Mouse (Mus musculus) neutrophil, adult 5-6 weeks (primary cell): ENCODE data around the gene Syt16. TPM values are rescaled to one million over a fixed set of nuclear protein-coding genes. Genes with fewer than 3 reads are reported as not detected.

Experiments used
- ATAC-seq: fragments of 151-379, 151-347 bp; 2 replicates; pipeline ENCODE4 v1.8.0; 2017; ENCODE audit warnings: mild to moderate bottlenecking, moderate TSS enrichment; ENCODE audit not compliant: insufficient number of reproducible peaks, poor library complexity, low FRiP score, severe bottlenecking; ENCODE audit errors: extremely low read depth
- total RNA-seq: library from RNA; stranded (forward); fragments of 200-1000 nt; gene quantifications from 2 replicates; pipeline ENCODE4 v1.2.3, GENCODE M21; 2017

Syt16 gene
- total RNA-seq = not detected in 2 replicates

DNA sequence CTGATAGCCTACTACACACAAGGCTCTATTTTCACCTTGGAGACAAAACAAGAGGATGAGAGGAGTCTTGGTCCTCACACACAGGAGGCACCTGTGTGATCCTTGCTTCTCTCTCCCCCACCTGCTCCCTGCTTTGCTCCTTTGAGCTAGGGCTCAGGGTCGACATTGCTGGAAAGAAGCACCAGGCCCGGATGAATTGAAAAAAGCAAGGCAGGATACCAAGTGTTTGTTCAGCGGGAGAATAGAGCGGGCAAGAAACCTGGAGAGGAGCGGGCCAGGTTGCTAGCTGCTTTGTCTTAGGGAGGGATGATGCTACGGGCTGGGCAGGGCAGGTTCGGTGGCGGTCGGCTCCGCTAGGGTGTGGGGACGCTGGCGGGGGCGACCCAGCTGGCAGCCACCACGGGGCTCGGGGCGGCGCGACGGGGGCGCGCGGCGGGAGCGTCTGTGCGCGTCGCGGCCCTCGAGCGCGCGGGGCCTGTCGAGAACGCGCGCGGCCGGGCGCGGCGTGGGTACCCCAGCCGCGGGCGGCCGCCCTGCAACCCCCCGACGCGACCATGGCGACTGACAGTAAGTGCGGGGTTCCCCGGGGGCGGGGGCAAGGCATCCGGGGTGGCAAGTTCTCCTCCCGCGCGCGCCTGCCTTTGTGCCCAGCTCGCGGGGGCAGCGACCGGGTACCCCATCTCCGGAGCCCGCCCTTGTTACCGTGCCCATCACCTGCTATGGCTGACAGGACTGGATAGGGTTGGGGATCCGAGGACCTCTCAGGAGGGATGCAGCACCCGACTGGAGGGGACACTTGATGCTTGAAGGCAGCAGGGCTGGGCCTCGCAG lies at the start of gene Syt16:
Gene Syt16, plus strand, starts transcription at position 365 of the 831 bp plus-strand sequence.
- no peak for ATAC-seq

DNA sequence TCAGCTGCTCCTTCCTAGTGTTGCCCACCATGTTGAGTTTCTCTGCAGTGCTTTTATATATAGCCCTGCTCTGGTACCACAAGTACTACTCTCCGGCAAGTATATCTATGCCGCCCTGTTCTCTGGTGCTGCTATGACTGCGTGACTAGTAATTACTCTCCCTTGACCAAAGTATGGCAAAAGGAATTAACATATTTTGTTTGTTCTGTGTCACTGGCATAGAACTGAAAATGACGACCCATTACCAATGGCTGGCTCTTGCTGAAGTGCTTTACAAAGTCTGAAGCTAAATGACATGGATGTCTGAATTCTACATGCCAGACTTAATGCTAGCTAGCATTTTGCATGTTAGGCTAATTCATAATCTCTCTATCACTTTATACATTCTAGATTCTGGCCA lies 49.0 kb upstream of the Syt16 start:
- ATAC-seq = no peak

DNA sequence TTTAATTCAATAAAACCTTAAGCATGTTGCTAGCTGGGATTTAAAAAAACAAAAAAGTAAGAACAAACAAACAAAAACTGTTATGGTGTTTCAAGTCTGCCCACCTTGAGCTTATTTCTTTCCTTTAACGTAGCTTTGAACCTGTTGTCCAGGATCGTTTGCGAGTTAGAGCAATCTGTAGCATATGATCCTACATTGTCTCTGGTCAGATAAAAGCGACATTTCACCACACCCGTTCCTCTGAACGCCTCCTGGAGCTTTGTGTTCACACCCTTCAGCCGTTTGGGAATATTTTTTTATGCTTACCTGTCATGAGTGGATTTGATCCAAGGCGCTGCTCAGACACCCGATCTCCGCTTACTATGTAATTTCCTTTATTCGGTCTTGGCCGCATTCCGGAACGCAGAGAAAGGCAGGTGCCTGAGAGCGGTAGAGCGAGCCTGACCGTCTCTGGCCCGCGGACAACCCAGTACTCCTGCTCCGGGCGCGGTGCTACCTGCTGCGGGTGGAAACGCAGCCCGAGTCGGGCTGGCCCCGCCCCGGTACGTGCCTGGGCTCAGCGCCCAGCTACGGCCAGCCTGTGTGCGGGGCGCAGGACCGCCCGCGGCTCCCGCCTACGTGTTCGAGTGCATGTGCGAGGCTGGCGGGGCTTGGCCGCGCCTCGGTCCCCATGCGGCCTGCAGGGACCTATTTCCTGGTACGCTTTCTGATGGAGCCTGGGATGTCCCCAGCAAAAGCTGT lies 48.0 kb upstream of the Syt16 start:
- no peak for ATAC-seq

DNA sequence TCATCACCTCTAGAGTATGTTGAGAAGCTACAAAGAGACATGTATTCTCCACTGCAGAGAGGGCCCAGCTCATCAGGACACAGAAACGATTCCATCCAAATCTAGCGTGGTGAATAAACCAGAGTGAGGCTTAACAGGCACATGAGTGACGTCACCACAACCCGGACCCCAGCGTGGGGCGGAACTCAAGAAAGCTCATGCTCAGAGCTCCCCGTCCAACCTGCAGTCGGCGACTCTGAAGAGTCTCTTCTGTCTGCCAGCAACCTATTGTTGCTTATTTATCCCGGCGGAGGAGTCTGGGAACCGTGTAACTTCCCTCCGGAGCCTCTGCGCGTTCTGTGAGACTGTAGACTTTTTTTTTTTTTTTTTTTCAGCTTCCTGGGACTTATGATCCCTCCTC lies 44.6 kb upstream of the Syt16 start:
- ATAC-seq = peak; percentile 47; the same call in 1 of the 2 replicates

DNA sequence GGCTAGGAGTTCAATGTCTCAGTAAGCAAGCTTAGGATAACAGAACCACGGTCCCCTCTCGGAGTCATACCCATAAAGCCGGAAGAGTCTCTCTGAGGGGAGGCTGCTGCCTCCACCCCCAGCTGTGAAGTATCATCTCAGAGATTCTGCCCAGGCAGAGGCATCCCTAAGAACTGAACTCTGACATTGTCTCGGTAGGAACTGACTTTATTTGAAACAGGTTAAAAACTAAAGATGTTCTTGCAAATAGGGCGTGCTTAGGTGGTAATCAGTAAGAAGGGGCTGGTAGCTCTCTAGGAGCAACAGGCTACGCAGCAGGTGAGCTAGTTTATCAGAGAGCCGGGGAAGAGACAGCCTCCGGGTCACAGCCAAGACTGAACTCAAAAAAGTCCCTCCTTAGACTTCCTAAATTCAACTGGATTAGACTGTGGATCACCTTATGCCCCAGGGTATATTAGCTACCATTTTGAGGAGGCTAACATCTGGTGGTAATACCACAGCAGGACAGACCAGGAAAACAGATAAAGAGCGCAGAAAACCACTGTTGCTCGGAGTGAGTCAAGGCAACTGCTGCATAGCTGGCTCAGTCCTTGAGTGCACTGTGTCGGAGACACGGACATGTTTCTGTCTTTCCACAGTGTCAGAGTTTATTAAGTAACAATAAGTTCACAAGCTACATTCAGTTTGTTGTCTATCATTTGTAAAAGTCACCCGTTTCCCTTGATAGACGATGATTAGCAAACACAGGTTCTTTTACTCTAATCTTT lies 43.9 kb upstream of the Syt16 start:
- no peak for ATAC-seq

DNA sequence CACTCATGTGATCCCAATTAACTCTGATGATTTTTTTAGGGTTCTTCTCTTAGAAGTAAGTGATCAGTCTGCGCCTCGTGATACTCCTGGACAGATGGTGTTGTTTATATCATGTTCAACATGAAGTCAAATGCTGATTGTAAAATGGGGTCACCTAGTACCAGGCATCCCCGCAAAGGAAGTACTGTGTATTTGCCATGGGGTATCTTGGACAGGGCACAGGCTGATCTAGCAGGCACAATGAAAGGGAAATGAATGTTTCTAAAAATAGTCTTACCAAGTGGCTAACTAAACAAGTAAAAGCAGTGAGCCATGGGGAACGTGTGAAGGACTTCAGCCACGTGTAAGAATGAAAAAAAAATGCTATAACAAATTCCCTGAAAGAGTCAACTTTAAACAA lies 42.7 kb upstream of the Syt16 start:
- ATAC-seq = no peak

DNA sequence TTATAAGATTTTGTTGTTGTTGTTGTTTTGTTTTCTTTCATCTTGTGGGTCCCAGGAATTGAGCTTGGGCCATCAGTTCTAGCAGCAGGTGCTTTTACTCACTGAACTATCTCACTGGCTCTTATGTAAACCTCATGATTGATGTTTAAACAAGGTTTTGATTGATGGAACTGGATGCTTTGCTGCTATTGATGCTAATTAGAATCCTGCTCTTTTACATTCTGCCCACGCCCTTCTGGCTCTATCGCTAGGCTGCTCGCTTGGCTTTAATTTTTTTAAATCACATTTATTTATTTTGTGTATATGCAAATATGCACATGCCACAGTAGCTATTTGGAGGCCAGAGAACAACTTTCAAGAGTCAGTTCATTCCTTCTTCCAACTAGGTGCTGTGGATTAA lies 39.8 kb upstream of the Syt16 start:
- no peak for ATAC-seq

DNA sequence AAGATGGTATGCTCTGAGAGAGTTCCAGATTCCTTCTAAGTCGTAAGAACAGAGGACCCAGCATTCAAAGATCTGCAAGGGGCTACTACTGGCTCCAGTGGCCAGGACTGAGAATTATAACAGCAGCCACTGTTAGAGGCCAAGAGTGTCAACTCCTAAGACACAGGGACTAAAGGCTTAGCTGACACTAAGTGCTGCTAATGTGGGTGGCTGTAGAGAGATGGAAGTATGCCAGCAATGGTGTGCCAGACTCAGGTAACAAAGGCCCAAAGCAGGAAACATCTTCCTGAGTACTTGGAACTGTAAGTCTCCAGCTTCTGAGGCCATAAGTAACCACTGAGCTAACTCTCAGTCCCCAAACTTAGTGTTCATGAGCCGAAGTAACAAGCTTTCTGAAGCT lies 38.6 kb upstream of the Syt16 start:
- no peak for ATAC-seq

DNA sequence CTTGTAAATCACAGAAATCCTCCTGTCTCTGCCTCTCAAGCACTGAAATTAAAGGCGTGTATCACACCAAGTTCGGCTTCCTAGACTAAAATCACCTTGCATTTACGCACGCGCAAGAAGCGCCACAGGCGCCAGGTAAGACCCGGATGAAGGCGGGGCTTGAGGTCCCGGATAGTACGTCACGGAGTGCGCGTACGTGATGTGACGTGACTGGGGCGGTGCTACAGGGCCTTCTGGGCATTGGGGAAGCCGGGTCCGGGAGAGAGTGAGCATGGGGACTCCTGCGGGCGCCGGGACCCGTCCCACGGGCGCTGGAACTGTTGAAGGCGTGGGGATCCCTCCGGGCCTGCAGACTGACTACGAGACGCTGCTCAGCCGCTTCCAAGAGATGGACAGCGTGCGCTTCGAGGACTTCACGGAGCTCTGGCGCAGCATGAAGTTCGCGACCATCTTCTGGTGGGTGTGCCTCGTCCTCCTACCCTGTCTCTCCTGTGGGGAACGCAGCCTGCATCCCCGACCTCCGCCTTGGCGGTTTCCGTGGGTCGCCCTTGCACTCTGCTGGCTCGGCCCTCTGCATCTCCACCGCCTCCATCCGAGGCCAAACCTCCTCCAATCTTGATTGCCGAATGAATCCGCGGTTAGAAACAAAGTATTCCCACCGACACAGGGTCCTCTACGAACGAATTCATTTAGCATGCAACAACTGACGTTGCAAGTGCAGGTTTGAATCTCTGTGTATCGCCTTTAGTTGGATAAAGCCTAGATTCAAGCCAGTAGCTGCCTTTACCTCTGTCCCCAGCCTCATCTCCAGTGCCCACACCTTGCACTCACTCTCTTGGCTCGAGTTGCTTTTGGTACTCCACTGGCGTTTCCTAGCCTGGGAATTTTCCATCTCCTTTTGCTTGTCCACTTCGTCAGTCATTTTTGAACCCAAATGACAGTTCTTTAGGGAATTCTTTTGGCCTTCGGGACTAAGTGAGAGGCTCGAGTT lies 32.9 kb upstream of the Syt16 start, which contains the start of gene Snapc1:
Gene Snapc1, plus strand, starts transcription at position 191 of the 991 bp plus-strand sequence.
- ATAC-seq = peak; percentile 100

DNA sequence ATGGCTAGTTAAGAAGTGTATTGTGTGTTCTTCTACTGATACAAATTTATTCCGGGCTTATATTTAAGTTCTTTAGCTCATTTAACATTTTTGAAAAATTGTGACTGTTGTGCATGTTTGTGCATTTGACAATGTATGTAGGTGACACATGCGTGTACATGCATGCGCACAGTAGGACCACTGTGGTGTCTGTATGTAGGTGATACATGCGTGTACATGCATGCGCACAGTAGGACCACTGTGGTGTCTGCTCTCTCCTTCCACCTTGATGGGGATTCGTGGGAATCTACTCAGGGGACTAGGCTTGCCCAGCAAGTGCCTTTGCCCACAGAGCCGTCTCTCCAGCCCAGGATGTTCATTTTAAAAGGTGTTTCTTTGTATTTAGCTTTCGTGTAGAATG lies 28.3 kb upstream of the Syt16 start:
- no peak for ATAC-seq

DNA sequence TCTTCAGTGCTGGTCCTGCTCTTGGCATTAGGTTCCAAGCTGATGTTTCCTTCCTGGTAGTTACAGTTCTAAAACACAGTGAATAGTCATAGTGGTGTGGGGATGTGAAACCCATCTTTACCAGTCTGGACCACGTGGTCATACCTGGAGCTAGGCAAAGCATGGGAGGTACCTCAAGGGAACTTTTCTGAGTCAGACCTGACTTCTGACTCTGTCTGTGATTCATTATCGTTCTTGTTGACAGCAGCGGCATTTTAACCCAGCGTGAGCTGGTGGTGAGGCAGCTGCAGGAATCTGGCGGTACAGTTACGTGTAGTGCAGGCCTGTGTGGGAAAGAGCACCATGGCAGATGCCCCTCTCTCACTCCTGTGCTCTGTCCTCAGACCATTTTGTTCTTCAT lies 22.9 kb upstream of the Syt16 start:
- ATAC-seq = no peak

DNA sequence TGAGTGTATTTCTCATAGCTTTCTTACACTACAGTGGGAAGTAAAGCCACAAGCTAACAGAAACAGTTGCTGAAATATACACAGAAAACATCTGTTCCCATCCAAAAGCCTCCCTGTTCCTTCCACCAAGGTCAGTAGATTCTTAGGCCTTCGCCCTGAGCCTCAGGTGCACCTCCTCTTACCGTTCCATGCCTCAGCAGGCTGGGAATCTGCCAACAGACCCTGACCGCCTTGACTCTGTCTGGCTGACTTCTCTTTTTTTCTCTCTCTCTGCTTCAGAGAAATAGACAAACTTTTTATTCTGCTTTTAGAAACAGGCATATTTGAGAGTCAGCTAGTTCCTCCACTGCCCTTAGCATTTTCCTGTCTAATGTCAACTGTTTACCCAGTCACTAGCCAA lies 19.3 kb upstream of the Syt16 start:
- ATAC-seq = no peak

DNA sequence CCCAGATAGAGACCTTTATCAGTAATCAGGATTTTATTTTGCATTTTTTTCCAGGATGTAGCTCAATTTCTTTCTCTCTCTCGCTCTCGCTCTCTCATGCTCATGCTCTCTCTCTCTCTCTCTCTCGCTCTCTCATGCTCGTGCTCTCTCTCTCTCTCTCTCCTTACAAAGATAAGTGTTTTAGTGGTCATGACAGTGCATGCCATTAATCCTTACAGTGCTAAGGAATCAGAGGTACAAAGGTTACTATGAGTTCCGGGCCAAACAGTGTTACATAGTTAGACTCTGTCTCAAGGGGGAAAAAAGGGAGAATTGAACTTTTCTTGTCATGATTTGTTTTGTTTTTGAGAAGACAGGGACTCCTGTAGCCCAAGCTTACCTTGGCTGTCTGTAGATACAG lies 17.8 kb upstream of the Syt16 start:
- ATAC-seq = no peak

DNA sequence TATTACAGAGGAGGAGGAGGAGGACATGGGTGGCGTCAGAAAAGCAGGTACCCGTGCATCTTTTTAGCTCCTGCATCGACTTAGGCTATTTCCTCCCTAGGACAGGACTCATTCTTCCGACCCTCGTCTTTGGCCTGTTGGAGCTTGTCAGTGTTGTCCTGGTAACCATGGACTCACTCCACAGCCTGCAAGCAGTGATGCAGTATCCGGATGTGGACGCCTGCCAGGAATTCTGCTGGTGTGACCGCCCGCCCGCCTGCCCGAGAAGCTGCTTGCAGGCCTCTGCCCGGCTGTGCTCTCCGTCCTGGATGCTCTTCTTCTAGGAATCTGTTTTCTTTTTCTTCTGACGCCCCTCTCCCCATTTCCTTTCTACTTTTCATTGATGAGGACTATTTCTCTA lies 14.9 kb upstream of the Syt16 start:
- ATAC-seq = no peak

DNA sequence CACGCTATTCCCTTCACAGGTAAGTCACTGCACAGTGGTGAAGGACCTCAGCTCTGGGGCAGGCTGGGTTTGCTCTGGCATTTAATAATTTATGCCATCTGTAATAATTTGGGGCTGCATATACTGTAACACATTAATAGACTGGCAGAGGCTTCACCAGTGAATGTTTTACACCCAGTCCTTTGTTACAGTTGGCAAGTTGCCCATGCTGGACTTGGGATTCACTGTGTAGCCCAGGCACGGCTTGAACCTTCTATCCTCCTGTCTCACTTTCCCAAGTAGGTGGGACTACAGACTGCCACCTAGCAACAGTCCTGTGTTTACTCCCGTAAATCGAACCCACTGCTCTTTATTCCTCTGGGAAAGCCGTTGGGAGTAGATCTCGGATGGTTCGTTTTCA lies 11.2 kb upstream of the Syt16 start:
- ATAC-seq = no peak

DNA sequence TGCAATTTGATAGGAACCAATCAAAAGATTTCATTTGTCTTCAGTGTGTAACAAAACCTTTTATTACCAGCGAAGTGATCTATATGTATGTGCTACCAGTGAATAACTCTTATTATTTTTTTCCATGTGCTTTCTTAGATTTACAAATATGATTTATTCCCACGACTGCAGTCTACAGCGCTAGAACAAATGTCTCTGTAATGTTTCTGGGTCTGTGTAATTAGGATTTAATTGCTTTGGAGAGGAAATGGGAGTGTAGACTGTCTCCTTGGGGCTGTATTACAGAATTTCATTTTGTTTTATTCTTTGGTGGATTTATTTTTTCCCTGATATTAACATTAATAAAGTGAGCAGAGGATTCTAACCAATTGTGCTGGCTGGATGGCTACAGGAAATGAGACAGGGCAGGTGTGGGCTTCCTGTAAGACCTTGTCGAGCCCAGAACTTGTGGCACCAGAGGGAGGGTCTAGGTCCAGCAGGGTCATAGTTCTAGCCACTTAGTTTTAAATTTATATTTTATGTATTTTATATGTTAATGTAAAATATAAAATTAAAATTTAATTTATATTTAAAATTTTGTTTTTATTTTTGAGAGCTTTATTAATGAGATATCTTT lies 9.0 kb upstream of the Syt16 start:
- ATAC-seq = no peak

DNA sequence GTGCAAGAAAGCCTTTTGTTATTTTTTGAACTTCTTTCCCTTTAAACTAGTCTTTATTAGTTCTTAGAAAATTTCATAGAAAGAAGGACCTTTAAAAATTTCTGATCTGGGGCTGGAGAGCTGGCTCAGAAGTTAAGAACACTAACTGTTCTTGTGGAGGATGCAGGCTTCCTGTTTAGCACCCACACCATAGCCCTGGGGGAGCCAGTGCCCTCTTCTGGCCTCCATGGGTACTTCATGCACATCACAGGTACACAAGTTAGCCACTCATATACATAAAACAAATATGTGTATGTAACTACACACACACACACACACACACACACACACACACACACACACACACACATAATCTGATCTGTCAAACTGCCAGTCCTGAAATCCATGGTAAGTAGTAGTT lies 7.9 kb upstream of the Syt16 start:
- peak; percentile 86; the same call in 1 of the 2 replicates for ATAC-seq

DNA sequence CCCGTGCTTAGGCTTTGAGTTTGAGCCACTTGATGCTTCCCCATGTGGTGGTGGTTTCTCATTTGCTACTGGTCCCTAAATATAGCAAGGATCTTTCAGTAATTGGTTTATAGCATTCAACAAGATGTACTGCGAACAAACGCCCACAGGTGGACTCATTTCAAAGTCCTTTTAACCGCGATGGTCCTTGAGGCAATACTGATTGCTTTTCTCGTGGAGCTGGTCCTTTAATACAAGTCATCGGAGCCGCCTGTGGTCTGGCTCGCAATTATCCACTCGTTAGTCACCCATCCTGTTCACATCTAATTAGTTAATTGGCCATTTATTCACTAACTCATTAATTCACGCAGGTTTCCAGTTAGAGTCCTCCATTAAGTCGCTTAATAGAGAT lies 560 bp upstream of the Syt16 start:
- ATAC-seq = no peak
